Mouse (Mus musculus): ENCODE results near the gene Cbln3.

Cbln3 gene

GRCm38 (mm10) chr14:55845506-55846294 is 38.5 kb downstream of the Cbln3 start:
- no peak for DNase-seq (ENCODE audit: low spot score in 2 of 2)

GRCm38 (mm10) chr14:55842794-55843193 is 41.4 kb downstream of the Cbln3 start:
- no peak for DNase-seq (ENCODE audit: low spot score in 2 of 2)

GRCm38 (mm10) chr14:55840853-55841366 is 43.3 kb downstream of the Cbln3 start:
- no peak for DNase-seq (ENCODE audit: low spot score in 2 of 2)

GRCm38 (mm10) chr14:55838740-55839139 is 45.5 kb downstream of the Cbln3 start:
- DNase-seq (ENCODE audit: low spot score in 2 of 2): no peak

GRCm38 (mm10) chr14:55838312-55838711 is 45.9 kb downstream of the Cbln3 start:
- no peak for DNase-seq (ENCODE audit: low spot score in 2 of 2)

GRCm38 (mm10) chr14:55834808-55835533 is 49.2 kb downstream of the Cbln3 start:
- DNase-seq (ENCODE audit: low spot score in 2 of 2): no peak

- no peak for DNase-seq (ENCODE audit: low spot score in 2 of 2)
These were observed 51.1 kb downstream of the Cbln3 start for GRCm38 (mm10) chr14:55833126-55833525.

GRCm38 (mm10) chr14:55830331-55830730 is 53.9 kb downstream of the Cbln3 start:
- DNase-seq (ENCODE audit: low spot score in 2 of 2): no peak

GRCm38 (mm10) chr14:55829854-55830253 is 54.3 kb downstream of the Cbln3 start:
- DNase-seq (ENCODE audit: low spot score in 2 of 2): no peak

All from frontal cortex, postnatal 36 days (tissue).